Mouse (Mus musculus): ENCODE measurements around the gene Lmo4. TPM values are rescaled to one million over a fixed set of nuclear protein-coding genes. Genes with fewer than 3 reads are reported as not detected.

The Lmo4 gene
- polyA plus RNA-seq, 1 experiment, result 71.7 TPM

- Histone ChIP-seq H3K4me1 (ENCODE audit: control insufficient read depth, insufficient read depth, low read length) (no peaks in the 10 kb centered on the region), H3K4me3 (replicated peaks; ENCODE audit: extremely low read depth, low read depth, low read length) (no peak overlapping the region)
- DNase-seq, result no peak
- 90% methylated on average over 8 of the region's 8 CpGs for WGBS
- TF ChIP-seq POLR2A (IDR thresholded peaks at IDR 0.05; ENCODE audit: borderline replicate concordance, extremely low read depth, low read depth, low read length) (no peak), CTCF (IDR thresholded peaks at IDR 0.05; ENCODE audit: insufficient read depth, low read length) (no peak)
These were observed 63.2 kb downstream of the Lmo4 start for GRCm38 (mm10) chr3:144141786-144142185.

GRCm38 (mm10) chr3:144140816-144141215, 64.2 kb downstream of the Lmo4 start:
- Histone ChIP-seq H3K4me1 (ENCODE audit: control insufficient read depth, insufficient read depth, low read length) (no peaks in the 10 kb centered on the region), H3K4me3 (replicated peaks; ENCODE audit: extremely low read depth, low read depth, low read length) (no peak overlapping the region)
- TF ChIP-seq CTCF (IDR thresholded peaks at IDR 0.05; ENCODE audit: insufficient read depth, low read length) (no peak), POLR2A (IDR thresholded peaks at IDR 0.05; ENCODE audit: borderline replicate concordance, extremely low read depth, low read depth, low read length) (no peak)
- 93% methylated on average over 5 of the region's 5 CpGs for WGBS
- DNase-seq, result no peak

GRCm38 (mm10) chr3:144138659-144139058, 66.4 kb downstream of the Lmo4 start:
- H3K4me1 ChIP-seq (ENCODE audit: control insufficient read depth, insufficient read depth, low read length), result no peaks in the 10 kb centered on the region
- 89% methylated on average over 3 of the region's 3 CpGs for WGBS
- no peak for TF ChIP-seq CTCF (IDR thresholded peaks at IDR 0.05; ENCODE audit: insufficient read depth, low read length)
- no peak for TF ChIP-seq POLR2A (IDR thresholded peaks at IDR 0.05; ENCODE audit: borderline replicate concordance, extremely low read depth, low read depth, low read length)
- H3K4me3 ChIP-seq (replicated peaks; ENCODE audit: extremely low read depth, low read depth, low read length), result no peak overlapping the region
- DNase-seq, result no peak

Data from lung, adult 2 months (tissue).